Mouse (Mus musculus) thymus, adult 18-20 months (tissue): ENCODE measurements at regions not wholly inside any gene's neighbourhood (a gene's known extent, or its start where the extent isn't known, plus 50 kb on each side); places are given as distances from the start of the nearest gene placed in this dataset.
"Not testable (repeated sequence)": the region's sequence is repeated elsewhere in the genome, so short reads cannot be mapped to it uniquely, and the experiment has no call there.

Source experiments
- DNase-seq, 2 experiments: peaks; one replicate each; pipeline ENCODE4 v3.0.0; 2022; ENCODE audit warnings: mixed read lengths in 2 of 2

DNA sequence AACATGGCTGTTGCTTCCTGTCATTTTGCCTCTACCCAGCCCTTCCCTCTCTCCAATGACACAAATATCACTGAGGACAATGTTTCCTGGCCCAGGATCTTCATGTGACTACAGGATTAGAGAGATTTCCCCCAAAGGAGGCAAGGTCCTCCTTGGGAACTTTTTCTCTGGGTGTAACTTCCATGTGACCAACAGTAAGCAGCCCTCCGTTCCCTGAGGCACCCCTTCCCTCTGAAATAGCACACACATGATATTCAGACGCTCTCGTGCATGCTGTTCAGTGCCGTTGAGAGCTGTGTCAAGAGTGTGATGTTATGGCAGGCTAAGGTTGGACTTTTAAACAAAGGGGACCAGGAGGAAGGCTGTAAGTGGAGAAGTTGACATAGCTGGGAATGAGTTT is 169.2 kb upstream of the Otx2 start:
- no peak for DNase-seq

DNA sequence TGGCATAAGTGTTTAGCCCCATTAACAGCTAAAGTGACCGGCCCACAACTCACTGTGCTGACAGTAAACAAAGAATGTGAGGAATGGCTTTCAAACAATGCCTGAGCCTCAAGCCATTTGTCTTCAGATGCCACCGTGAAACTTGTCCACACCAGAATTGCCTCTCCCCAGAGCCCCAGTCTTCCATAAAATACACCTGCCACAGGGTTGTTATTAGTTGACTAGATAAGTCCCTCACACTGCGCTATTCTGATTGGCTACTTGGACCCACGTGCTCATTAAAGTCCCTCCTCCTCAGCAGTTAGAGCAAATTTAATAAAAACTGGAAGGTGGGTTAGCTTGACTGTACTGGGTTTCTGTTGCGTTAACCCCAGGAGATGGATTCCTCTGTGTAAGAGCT is 167.7 kb upstream of the Otx2 start:
- no peak for DNase-seq

DNA sequence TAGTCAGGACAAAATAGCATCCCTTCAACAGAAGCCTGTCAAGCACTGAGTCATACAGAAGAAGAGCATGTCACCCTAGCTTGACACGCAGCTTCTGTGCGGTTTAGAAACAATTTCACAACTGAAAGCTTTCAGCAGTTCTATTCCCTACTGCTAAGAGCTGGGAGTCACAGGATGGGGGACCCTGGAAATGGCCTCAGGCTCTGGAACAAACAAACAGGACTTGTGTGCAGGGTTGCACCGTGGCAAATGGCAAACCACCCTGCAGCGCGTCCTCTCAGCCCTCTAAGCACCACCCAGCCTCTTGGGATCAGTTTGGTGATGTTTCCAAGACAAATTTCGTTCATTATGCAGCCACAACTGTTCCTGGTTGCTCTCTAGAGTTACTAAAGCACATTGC is 163.6 kb upstream of the Otx2 start:
- no peak for DNase-seq

DNA sequence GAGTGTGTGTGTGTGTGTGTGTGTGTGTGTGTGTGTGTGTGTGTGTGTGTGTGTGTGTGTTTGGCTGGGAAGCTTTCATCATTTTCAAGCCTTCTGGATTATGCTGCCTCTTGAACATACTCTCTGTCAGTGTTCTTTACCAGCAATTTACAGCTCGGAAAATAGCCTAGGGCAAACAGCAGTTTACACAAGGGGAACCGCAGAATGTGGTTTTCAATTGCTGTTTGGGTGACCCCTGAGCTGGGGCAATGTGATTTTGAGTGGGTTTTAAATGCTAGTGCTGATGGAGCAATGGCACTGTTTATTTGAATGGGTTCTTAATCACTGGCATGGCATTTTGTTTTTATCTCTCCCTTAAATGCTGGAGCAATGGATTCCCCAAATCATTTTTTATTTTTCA is 162.5 kb upstream of the Otx2 start:
- no peak for DNase-seq

DNA sequence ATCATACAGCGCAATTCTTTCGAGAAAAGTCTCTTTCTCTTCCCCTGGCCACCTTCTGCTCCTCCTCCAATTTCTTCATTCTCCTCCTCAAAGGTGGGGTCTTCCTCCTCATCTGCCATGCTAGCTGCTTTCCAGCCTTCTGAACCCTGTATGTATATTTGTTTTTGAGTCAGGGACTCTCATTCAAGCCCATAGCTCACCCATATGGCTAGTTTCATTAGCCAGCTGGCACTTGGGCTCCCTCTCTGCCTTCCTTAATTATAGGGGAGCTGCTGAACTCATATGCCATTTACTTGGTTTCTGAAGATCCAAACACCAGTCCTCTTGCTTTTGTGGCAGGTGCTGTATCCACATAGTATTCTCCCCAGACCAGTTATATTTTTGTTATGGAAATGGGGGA is 160.8 kb upstream of the Otx2 start:
- no peak for DNase-seq

DNA sequence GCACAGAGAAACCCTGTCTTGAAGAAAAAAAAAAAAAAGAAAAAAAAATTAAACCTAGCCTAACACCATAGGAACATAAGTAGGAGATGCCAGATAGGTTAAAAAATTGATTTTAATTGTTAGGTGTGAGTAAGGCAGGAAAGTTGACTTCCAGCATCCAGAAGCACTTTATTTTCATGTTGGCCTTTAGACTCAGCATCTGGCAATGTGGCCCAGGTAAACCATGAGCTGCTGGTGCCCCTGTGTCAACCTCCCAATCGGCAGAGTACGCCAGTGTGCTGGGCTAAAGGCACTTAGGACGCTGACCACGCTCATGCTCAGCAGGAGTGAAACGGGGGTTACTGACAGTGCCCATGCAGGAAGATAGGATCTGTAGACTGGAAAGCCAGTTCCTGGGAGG is 152.8 kb upstream of the Otx2 start:
- DNase-seq, result no peak

DNA sequence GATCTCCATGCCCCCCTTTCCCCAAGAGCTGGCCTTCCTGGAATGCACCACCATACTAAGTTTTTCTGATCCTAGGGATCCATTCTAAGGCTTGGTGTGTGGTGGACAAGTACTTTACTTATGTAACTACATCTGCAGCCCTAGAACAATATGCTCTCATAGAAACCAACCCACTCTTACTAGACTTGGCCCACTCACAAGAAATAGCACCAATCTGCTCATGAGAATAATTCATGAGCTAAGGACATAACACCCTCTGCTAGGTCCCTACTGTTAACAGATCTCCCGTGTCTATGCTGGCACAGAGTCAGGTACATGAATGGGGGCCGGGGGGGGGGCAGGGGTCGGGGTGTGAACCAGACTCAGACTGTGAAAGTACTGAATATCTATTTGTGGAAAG is 150.8 kb upstream of the Otx2 start:
- DNase-seq, result no peak

DNA sequence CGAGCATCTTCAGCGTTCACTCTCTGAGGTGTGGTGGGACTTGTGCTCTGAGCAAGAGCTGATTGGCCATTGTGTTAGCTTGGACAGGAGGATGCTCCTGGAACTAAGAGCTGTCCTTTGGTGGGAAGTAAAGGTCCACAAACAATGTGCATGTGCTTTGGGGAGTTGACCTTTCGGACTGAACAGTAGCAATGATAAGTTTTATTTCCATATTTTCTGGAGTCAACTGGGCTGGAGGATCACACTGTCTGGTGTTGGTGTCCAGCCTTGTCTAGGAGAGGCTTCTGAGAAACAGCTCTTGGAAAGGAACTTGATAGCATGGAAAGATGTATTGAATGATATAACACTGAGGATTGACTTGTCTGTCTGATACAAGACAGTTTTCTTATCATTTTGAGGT is 142.3 kb upstream of the Otx2 start:
- no peak for DNase-seq

DNA sequence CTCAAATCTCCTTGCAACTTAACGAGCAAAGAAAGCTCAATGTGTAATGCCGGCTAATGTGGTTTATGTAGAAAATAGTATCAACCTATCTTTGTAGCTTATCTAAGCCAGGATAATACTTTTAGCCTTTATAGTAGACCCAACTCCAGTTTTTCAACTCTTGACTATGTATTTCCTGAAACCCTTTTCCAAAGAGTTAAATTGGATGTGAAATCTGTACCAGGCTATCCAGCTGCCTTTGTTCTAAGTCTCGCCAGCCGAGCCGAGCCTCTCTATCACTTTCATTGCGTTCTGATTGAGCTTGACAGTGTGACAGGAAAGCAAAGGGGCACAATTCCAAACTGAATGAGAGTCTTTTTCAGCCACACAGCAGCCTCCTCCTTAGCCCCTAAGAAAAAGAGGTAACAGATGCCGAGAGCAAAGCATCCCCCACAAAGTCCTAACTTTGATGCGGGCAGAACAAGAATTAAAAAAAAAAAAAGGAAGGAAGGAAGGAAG is 141.7 kb upstream of the Otx2 start:
- no peak for DNase-seq

DNA sequence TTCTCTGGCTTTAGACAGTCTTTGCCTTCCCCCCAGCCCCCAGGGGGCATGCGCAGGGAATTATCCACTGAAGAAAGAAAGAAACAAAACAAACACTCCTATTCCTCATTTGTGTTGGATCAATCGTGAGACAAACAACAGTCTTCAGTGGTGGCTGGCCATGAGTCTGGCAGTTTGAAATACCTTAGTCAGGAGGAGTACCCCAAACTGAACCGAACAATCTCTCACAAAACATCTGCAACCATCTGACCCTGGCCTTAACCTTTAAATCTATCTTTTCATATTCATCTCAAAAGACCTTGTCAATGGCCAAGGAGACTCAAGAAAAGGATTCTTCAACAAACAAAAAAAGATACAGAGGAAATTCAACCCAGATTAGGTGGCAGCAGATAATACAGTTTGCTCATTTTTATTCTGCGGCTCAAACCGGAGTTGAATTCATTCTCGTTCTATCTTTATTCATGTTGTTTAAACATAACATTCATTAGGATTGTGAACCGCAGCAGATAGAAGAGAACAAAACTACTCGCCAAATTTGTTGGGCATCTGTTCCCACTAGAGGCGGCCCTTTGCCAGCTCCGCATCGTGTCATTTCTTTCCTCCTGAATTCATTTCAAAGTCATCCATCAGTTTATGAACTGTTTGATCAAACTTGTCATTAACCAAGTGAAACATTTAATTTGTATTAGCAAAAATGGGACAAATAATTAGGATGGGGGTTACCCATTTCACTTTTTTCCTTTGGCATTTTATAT is 139.3 kb upstream of the Otx2 start:
- DNase-seq, result no peak

DNA sequence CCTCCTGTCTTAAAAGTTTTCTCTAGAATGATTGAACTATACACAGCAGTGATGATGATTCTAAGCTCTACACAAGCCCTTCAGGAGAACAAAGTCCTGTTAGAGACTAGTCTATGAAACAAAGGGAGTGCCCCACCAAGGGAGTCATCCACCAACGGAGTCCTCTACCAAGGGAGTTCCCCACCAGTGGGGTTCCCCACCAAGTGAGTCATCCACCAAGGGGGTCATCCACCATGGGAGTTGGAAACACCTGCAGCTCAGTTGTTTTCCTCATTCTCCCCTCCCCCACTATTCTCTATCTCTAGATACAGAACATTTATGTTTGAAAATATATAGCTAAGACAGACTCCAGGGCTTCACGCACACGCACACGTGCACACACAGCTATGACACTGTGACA is 130.5 kb upstream of the Otx2 start:
- no peak for DNase-seq

DNA sequence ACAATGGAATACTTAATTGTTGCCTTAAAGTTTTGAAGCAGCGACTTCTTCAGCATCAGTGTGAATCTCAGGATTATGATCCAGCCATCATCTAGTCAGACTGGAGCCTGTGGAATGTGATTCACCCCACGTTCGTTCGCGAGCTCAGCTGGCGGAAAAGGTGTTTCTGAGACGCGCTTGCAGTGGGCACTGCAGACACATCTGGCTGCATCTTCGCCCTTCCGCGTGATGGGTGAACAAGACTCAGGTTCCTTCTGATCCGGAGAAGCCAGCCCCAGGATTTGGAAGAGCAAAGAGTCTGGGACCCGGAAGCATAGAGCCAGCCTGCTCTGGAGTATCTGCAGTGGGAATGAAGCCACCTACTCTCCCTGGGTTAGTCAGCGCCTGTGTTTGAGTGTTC is 127.7 kb upstream of the Otx2 start:
- DNase-seq, result no peak

DNA sequence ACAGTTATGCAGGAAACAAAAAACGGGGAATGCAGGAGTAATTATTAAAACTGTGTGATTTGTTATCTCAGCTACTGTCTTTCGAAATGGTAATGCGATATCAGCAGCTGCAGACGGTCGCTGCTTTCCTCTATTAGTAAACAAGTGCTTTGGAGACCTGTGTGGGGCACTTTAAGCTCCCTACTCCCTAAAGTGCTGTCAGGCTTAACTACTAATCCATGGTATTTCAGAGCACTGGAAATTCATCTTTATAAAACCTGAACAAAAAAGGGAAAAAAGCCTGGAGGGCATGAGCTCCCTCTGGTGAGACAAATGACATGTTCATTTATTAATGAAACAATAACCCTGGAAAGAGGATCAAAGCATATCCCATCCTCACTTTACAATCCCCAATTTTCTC is 127.2 kb upstream of the Otx2 start:
- no peak for DNase-seq

DNA sequence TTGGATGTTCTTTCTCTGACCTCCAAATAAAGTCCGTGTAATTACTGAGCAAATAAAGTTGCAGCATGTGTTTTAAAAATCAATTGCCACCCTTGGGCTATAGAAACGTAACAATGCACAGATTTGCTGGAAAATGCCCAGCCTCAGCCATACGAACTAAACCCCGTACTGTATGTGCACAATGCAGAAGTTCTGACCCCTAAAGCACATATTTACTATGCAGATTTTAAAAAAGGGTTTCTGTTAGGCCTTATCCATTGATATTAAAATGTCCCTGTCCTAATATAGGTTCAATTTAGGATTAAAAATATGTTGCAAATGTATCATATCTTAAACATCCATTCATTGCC is 126.5 kb upstream of the Otx2 start:
- no peak for DNase-seq

DNA sequence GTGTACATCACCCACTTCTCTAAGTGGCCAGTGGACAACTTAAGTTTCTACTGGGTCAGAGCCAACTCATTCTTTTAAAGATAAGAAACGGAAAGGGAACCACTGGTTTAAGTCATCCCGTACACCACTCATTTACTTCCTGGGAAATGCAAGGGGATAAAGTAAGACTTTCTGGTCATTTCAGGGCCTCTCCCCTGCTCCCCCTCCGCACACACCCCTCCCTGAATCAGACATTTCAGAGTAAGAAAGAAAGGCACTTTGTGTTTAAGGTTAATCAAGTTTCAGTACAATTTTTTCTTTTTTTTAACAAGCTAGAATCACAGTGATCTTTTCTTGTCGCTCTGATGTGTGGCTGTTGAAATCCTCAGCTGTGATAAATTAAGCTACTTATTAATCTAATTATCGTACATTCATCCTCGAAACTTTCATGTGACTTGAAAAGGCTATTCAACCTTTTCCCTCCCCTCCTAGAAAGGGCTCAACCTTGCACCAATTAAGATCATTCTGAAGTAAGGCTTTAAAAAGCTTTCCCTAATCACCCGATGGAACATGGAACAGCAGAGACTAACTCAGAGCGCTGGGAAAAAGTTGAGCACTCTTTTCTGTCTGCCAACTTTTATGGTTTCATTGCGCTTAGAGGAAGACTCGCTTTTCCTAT is 126.0 kb upstream of the Otx2 start:
- DNase-seq, result no peak

DNA sequence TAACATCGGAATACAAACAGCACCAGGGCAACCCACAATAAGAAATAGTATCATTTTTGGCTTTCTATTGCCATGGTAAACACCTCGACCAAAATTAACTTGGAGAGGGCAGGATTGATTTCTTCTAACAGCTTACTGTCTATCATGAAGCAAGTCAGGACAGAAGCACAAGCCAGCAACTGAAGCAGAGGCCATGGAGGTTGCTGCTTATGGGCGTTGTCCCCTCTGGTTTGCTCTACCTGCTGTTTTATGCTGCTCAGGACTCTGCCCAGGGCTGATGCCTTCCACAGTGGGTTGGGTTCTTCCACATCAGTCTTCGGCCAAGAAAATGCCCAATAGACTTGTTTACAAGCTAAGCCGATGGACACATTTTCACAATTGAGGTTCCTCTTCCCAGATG is 117.9 kb upstream of the Otx2 start:
- no peak for DNase-seq

DNA sequence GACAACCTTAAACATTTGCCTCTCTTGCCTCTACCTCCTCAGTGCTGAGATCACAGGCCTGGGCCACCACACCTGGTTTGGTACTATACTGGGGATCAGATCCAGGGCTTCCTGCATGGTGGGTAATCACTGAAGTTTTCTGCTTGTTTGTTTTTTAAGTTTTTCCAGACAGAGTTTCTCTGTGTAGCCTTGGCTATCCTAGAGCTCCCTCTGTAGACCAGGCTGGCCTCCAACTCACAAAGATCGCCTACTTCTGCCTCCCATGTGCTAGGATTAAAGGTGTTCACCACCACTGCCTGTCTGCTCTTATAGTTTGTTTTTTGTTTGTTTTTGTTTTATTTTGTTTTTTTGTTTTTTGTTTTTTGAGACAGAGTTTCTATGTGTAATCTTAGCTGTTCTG is 105.7 kb upstream of the Otx2 start:
- no peak for DNase-seq

DNA sequence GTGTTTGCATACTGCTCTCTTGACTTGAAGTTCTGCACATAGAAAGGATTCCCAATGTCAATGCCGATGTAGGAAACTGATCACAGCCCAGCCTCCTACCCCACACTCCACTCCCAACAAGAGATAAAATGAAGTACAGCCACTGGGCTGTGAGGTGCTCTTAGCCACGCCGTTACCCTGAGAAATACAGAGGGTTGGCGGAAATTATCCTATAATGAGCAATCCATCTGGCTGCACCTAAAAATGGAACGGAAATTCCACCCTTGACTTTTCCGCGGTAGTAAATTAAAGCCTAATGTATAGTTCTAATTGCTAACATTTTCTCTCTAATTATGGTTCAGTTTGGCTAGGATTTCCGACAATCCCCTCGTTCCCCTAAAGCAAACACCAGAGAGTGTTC is 97.2 kb upstream of the Otx2 start:
- no peak for DNase-seq

DNA sequence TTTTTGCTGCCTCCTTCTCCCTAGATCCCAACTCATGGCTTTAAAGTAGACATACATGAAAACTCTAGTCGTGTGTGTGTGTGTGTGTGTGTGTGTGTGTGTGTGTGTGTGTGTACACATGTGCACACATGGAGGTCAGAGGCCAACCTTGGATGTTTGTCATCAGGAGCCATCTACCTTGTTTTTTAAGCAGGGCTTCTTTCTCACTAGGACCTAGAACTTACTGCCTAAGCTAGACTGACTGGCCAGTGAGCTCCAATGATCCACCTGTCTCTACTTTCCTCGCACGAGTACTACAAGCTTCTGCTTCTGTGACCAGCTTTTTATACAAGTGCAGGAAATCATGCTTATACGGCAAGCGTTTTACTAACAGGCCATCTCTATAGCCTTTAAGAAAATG is 89.1 kb upstream of the Otx2 start:
- DNase-seq, result no peak

DNA sequence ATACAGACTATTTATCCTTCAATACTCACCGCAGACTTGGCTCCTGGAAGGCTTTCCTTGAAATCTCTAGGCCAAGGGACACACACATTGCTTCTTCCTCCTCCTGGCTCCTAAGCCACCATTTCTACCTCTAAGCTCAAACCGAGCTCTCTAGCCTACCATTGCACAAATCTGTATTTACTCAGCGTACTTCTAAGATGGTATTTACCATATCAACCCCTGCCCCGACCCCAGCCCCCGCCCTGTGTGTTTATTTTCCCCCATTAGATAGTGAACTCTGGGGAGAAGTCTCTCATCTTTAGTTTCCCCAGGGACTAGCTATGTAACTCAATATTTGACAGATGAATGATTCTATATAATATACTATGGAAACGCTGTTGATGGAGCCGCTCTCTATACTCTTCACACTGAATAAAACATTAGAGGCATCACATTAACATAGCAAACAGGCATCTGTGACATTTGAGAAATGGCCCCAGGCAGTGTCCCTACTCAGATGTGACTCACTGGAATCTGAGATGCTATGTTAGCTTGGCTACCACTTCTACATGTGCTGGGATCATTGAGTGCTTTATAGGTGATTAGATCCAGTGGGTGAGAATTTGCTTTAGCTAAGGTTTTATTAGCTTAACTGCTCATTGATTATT is 87.5 kb upstream of the Otx2 start:
- no peak for DNase-seq

DNA sequence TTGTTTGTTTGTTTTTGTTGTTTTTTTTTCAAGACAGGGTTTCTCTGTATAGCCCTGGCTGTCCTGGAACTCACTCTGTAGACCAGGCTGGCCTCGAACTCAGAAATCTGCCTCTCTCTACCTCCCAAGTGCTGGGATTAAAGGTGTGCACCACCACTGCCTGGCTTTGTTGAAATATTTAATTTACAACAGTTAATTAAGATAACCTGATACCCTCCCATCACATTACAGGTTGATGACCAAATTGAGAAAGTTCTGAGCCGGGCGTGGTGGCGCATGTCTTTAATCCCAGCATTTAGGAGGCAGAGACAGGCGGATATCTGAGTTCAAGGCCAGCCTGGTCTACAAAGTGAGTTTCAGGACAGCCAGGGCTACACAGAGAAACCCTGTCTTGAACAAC is 81.5 kb upstream of the Otx2 start:
- DNase-seq, result not testable (repeated sequence)

DNA sequence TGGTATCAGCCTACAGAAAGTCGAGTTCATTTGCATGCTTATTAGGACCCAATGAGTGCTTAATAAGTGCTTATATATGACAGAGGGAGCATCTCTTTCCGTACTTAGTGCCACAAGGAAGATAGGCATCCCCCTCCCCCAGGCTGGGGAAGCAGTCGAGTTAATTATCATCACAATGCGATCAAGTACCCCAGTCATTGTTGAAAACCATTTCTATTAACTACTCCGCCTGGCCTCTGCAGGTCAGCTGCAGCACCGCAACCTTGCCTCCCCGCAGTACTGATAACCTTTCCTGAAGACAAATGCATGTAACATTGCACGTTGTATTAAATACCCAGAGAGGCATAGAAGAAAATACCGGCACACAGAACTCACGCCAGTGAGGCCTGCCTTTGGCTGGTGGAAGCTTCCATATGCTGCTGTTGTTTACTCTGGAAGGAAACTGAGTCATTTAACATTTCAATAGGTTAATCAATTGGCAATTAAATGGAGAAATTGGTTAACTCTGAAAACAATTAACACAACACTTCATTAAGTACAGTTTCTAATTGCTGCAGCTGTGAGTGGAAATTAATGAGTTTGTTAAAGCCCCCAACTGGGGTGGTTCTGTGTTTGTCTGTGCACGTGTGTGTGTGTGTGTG is 80.6 kb upstream of the Otx2 start:
- DNase-seq, result no peak

DNA sequence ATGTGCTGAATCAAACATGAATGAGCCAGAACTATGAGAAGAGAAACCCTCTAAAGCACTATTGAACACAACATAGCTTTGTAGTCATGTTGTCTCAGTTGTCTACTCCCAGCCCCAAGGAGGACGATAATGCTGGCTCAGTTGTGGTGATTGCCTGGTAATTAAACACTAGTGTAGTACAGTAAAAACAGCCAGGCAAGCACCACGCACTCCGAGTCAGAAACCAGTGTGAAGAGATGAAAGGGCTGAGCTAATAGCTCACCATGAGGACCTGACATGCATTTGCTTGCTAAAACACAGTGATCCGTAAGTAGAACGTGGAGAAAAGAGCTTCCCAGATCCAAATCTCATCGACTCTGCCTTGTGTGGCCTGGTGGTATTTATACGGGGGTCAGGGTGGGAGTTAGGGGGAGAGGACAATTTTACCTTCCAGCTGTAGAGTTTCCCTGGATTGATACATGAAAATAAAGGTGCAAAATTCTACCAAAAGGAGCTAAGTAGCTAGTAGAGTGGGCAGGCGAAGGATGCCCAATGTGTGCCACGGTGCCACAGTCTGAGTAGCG is 80.0 kb upstream of the Otx2 start:
- no peak for DNase-seq

DNA sequence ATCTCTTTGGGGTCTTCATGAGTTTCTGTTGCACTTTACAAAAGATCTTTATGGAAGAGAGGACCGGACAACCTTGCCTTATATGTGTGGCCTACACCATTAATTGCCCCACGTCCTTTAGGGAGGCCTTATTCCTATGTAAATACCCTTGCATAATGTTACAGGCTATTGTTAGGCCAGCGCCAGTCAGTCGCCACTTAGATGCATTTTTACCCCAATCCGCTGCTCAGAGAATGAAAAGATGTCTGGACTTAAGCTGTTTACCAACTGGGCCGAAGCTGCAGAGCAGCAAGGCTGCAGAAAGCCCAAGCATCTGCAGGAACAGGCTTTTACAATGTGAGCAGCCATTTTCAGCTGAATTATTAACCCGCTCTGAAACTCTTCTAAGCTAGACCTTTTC is 79.5 kb upstream of the Otx2 start:
- no peak for DNase-seq
